Mouse (Mus musculus) effector memory CD4-positive, alpha-beta T cell, adult 7 months (primary cell): Measurements from ENCODE around the gene Baz1a. TPM values are rescaled to one million over a fixed set of nuclear protein-coding genes. Genes with fewer than 3 reads are reported as not detected.

Experiments used
- polyA plus RNA-seq: library from polyadenylated mRNA; unstranded; fragments of 100-300 nt; shearing (Covaris generic); gene quantifications from one replicate; pipeline ENCODE4 v1.2.1, GENCODE M21; 2017

The Baz1a gene
- polyA plus RNA-seq = 264 TPM

GRCm38 (mm10) chr12:55013626-55014398 lies at the start of gene Baz1a:
Baz1a (minus strand) TSS chr12:55014348.

DNA sequence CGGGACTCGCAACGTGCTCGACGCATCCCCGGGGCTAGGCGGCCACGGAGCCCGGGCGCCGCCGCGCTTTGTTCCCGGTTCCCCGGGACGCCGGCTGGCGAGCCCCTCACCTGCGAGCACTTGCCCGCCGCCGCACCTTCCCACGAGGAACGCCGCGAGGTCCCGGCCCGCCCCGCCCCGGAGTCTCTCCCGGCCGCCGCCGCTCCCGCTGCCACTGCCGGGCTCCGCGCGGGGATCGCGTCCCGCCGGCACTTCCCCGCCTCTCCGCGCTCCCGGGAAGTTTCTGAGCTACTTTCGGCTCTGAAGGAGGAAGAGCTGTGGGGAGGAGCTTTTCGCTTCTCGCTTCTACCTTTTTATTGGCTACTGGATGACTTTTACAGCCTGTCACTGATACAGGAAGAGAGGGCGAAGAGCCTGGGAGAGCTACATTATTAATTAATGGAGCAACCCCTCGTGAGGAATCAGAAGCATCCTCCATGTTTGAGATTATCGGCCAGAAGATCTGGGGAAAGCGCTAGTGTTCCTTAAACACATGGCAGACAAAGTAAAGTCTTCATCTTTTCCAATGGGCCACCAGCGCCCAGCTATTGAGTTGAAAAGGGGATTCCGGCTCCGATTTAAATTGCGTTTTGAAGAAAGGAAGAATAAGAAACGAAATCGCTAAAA lies 28.0 kb downstream of the Baz1a start, which contains the start of gene Gm20403:
Gene Gm20403 (minus strand): TSS at position 478 of the 666 bp plus-strand sequence.

GRCm38 (mm10) chr12:54862606-54863535 lies 151.3 kb downstream of the Baz1a start, which contains the start of gene Cfl2:
Cfl2 (minus strand) TSS chr12:54862877.

Other genes starting within 250 kb of the Baz1a start
- 73.3 TPM for gene Snx6, start 218.6 kb downstream of the Baz1a start, polyA plus RNA-seq
- 25.9 TPM for gene Cfl2, start 151.5 kb downstream of the Baz1a start, polyA plus RNA-seq
- 5.9 TPM for gene Gm20403, start 27.8 kb downstream of the Baz1a start, polyA plus RNA-seq
- 28.7 TPM for gene 2700097O09Rik, start 65.8 kb upstream of the Baz1a start, polyA plus RNA-seq
- 204 TPM for gene Srp54a, start 65.9 kb upstream of the Baz1a start, polyA plus RNA-seq
- 57.2 TPM for gene Fam177a, start 110.1 kb upstream of the Baz1a start, polyA plus RNA-seq
- gene Srp54b, start 140.8 kb upstream of the Baz1a start, polyA plus RNA-seq = 61.9 TPM
- not detected for gene 1700047I17Rik2, start 185.2 kb upstream of the Baz1a start, polyA plus RNA-seq
- 119 TPM for gene Srp54c, start 215.8 kb upstream of the Baz1a start, polyA plus RNA-seq